Mouse (Mus musculus): ENCODE data around the gene Nceh1.

The Nceh1 gene

GRCm38 (mm10) chr3:27283796-27284195 is 101.0 kb downstream of the Nceh1 start:
- DNase-seq (ENCODE audit: low read depth): no peak

- DNase-seq (ENCODE audit: low read depth): peak; percentile 57
Observed at GRCm38 (mm10) chr3:27284227-27284626, 101.5 kb downstream of the Nceh1 start.

- peak; percentile 90 for DNase-seq (ENCODE audit: low read depth)
Observed at GRCm38 (mm10) chr3:27285072-27285471, 102.3 kb downstream of the Nceh1 start.

DNA sequence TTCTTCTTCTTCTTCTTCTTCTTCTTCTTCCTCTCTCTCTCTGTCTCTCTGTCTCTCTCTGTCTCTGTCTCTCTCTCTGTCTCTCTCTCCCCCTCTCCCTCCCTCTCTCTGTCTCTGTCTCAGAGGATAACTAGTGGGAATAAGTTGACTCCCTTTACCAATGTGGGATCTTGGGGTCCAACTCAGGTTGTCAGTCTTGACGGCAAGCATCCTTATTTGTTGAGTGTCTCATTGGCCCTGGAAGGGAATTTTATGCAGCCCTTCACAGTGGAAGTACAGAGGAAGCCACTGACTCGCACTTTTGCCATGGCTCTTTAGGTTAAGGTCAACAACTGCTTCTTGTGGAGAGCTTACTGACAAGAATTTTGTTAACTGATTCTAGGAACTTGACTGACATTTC is 105.5 kb downstream of the Nceh1 start:
- no peak for DNase-seq (ENCODE audit: low read depth)

DNA sequence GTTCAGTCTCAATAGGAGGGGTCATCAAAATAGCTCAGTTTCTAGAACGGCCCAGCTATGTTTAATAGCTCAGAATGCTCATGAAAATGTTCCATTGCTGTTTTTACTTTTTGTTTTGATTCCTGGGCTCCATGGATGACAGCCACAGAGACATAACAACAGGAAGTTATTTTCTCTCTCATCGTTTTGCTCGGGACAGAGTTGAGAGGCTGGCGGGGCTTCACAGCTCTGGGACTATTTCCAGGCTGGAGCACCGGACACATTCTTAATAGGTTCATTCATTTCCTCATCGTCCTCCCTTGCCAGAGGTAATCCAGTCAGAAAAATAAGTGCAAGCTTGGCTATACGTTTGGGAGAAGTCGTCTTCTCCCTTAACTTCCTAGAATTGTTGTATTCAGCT is 106.1 kb downstream of the Nceh1 start:
- DNase-seq (ENCODE audit: low read depth): no peak

GRCm38 (mm10) chr3:27290285-27290684 is 107.5 kb downstream of the Nceh1 start:
- no peak for DNase-seq (ENCODE audit: low read depth)

DNA sequence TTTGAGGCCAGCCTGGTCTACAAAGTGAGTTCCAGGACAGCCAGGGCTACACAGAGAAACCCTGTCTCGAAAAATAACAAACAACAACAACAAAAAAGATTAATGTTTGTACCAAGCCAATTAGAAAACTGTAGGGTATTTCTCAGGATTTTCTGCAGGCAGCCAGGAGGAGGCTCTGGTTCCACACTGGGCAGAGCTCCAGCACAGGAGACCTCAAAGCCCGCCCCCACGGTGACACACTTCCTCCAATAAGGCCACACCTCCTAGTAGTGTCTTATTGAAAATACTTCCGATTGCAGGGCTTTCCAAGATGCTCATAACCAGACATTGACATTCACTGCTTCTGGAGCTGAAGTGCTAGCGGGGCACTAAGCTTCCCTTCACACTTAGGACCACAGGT is 108.2 kb downstream of the Nceh1 start:
- DNase-seq (ENCODE audit: low read depth): peak; percentile 88

GRCm38 (mm10) chr3:27291411-27291810 is 108.6 kb downstream of the Nceh1 start:
- peak; percentile 90 for DNase-seq (ENCODE audit: low read depth)

DNA sequence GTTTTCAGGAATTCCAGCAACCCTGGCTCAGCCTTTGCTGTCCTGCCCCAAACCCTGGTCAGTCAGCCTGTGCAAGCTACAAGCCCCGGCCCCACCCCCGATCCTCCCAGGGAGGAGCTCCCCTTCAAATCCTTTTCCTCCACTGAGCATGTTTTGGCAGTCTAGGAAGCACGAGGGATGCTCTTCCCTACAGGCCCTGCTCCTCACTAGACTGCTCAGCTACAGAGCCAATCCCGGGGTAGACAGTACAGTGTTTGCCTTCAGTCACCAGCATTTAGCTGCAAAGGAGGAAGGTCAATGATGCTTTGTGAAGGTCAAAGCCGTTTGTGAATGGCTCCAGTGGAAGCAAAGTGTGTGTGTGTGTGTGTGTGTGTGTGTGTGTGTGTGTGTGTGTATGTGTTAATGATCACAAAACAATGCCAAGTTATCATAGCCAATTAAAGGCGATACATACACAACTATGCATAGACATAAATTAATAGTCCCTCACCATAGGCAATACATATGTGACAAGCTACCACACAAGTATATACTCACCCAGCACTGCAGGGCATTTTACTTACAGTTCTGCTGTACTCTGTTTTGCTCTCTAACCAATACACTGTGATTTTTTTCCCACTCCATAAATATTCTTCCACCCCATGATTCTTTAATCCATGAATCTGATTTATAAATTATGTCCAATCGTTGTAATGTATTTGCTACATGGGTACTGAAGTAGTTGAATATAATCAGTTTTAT is 111.0 kb downstream of the Nceh1 start:
- DNase-seq (ENCODE audit: low read depth): no peak

GRCm38 (mm10) chr3:27300451-27300850 is 117.7 kb downstream of the Nceh1 start:
- DNase-seq (ENCODE audit: low read depth): no peak

- peak; percentile 49 for DNase-seq (ENCODE audit: low read depth)
Observed at GRCm38 (mm10) chr3:27302339-27303022, 119.7 kb downstream of the Nceh1 start.

GRCm38 (mm10) chr3:27306815-27307214 is 124.0 kb downstream of the Nceh1 start:
- no peak for DNase-seq (ENCODE audit: low read depth)

DNA sequence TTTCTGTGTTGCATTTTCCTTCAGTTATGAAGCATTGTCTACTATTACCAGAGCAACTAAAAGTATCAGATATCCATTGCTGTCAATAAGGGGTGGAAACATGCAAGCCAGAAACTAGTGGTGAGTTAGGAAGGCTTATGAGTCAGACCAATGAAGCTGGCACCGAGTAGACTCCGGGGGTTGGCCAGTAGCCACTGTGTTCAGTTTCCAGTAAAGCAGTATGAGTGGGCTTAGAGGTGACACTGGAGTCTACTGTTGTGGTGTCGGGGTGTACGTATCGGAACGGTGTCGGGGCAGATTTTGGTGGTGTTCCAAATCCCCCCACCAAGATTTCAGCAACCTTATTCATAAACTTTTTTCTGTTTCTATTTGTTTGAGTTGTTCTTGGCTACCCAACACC is 128.2 kb downstream of the Nceh1 start:
- DNase-seq (ENCODE audit: low read depth): peak; percentile 43

- no peak for DNase-seq (ENCODE audit: low read depth)
Observed at GRCm38 (mm10) chr3:27311475-27311874, 128.7 kb downstream of the Nceh1 start.

- DNase-seq (ENCODE audit: low read depth): peak; percentile 25
Observed at GRCm38 (mm10) chr3:27314506-27315164, 131.9 kb downstream of the Nceh1 start.

DNA sequence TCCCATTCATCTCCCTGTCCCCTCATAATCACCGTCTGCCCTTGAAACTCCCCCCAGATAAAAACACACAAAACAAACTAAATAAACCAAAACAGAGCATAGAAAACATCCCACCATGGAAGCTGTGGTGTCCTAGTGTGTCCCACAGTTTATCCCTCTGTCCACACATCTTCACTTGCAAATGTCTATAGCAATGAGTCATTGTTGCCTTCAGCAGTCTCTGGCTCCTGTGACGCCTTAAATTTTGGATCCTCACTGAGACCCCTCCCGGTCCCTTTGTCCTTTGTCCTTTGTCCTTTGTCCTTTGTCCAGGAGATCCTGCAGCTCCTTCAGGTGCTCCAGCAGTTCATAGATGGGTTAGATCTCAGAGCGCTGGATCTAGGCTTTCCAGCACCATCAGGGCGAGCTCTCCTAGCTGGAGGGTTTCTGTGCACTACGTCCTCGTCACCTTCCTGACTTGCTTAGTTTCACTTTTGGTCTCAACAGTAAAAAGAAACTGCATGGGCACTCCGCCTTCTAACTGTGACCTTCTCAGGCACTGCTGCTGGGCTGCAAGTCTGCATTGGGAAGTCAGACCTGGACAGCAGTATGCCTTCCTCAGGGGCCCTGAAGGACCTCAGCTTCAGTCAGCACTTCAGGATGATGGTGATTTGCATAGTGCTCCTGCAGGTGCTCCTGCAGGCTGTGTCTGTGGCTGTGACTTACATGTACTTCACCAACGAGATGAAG is 134.0 kb downstream of the Nceh1 start, which contains the start of gene Tnfsf10:
Gene Tnfsf10 (plus strand): TSS at position 470 of the 729 bp plus-strand sequence.
- peak; percentile 86 for DNase-seq (ENCODE audit: low read depth)

DNA sequence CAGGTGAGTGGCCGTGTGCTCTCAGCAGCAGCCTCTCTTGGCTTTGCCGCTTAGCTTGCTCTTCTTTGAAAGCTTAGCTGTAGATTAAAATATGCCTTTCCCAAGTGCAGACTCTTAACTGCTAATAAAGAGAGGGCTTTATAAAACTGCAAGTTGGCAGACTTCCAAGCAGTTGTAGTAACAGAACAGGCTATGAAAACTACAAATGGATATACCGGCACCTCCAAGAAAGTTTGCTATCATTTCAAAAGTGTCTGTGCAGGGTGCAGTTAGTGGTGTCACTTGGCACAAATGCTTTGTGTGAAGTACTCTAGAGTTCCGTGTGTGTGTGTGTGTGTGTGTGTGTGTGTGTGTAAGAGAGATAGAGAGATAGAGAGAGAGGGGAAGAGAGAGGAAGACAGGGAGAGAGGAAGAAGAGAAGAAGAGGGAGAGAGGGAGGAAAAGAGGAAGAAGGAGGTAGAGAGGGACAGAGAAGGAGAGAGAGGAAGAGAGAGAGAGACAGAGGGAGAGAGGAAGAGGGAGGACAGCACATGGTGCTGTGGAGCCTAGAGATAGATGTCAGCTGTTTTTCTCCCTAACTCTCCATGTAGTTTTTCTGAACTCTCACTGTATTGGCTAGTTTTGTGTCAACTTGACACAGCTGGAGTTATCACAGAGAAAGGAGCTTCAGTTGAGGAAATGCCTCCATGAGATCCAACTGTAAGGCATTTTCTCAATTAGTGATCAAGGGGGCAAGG is 134.7 kb downstream of the Nceh1 start:
- DNase-seq (ENCODE audit: low read depth): no peak

- DNase-seq (ENCODE audit: low read depth): no peak
Observed at GRCm38 (mm10) chr3:27319650-27320049, 136.9 kb downstream of the Nceh1 start.

- DNase-seq (ENCODE audit: low read depth): no peak
Observed at GRCm38 (mm10) chr3:27320613-27321495, 138.1 kb downstream of the Nceh1 start.

DNA sequence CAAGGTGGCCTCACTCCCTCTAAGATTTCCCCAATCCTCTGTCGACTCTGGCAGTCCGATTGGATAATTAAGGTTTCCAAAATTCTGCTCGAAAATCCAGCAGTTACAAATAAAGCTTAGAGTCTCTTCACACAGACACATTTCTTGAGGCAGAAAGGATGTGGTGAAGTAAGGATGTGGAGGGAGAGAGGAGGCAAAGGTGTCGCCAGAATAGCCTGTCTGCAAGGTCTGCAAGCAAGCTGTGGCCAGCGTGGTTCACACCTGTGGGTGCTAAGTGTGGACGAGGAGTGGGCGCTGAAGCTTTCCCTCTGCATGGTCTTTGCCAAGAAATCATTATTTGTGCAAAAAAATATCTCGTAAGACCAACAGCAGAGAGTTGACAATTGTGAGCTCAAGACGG is 139.8 kb downstream of the Nceh1 start:
- no peak for DNase-seq (ENCODE audit: low read depth)

DNA sequence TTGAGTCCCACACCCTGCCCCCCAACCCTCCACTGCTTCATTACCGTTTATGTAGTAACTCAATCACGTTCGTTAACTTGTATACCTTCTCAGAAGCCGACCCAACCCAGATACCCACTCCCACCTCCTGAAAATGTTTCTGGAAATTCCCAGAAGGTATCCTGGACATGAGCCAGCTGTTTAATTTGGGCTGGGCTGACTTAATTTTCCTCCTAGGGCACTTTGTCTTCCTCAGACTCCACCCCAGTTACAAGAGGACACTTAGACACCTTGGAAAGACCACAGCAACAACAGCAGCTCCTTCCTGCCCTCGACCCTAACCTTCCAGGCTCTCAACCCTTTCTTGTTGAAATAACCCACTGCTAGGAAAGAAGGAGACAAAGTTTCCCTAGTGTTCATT is 140.8 kb downstream of the Nceh1 start:
- DNase-seq (ENCODE audit: low read depth): no peak
